Mouse (Mus musculus) mammary gland, adult 2 months (tissue): ENCODE measurements around the gene 4931428L18Rik. TPM values are rescaled to one million over a fixed set of nuclear protein-coding genes. Genes with fewer than 3 reads are reported as not detected.

Experiments used
- polyA plus RNA-seq: library from polyadenylated mRNA; depleted of rRNA; stranded (reverse); fragments of >200 nt; gene quantifications from 2 replicates; pipeline ENCODE4 v1.2.3, GENCODE M21; 2012; ENCODE audit warnings: low replicate concordance; rRNA removed

The 4931428L18Rik gene
- polyA plus RNA-seq: 0.26 and 1.2 TPM in 2 replicates

DNA sequence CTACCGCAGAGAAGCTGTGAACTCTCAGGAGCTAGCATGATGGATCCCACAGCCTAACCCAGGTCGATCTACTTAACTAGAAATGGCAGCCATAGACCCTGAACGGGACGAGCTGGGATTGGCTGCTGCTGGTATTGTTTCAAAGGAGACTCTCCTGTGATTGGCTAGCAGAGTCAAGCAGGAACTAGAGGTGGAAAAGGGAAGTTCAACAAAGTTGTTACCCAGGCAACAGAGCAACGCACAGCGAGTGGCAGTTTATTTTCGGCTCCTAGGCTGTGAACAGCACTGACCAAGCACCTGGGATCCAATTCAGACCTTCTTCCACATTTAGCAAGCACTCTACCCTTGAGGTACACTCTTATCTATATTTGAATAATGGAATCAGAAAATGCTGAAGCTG, at the start of gene 4931428L18Rik, which contains the start of gene Pih1d3:
Gene 4931428L18Rik (minus strand): TSS at position 121 of the 400 bp plus-strand sequence.
Gene Pih1d3 (plus strand): TSS at position 275 of the 400 bp plus-strand sequence.

DNA sequence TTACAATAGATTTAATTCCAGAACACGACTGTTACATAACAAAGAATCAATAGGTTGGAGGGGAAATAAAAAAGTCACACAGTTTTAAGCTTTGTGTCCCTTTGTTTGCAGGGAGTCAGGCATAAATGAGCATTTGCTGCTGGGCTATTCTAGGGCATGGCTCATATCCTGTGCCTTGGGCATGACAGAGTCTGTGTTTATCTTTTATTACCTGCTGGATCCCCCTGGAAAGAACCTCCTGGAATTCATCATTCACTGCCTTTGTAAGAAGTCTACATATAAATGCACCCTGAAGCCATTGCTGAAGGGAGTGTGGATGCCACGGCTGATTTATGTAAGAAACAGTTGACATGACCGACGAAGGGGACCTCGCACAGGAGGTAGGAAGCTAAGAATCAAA, 46.4 kb downstream of the 4931428L18Rik start, which contains the start of gene Lgsn:
Gene Lgsn (plus strand): TSS at position 301 of the 400 bp plus-strand sequence.

GRCm38 (mm10) chr1:30977868-30978267, 244.6 kb downstream of the 4931428L18Rik start, which contains the start of gene AC153137.1:
AC153137.1 (minus strand) TSS chr1:30977968.

Other genes starting within 250 kb of the 4931428L18Rik start
- not detected in 2 replicates for gene AC153137.1, start 244.7 kb downstream of the 4931428L18Rik start, polyA plus RNA-seq
- gene Lgsn, start 46.3 kb downstream of the 4931428L18Rik start, polyA plus RNA-seq: 0.07 TPM in 1 of 2 replicates, not detected in the other
- not detected in 2 replicates for gene Pih1d3, start 154 bp upstream of the 4931428L18Rik start, polyA plus RNA-seq